Mouse (Mus musculus) cerebellum, postnatal 25 days (tissue): ENCODE results near the gene Bbs9.
"Not testable (repeated sequence)": the region's sequence is repeated elsewhere in the genome, so short reads cannot be mapped to it uniquely, and the experiment has no call there.

ENCODE experiments used
- DNase-seq, 2 experiments: peaks; one replicate each; pipeline ENCODE4 v3.0.0; 2021; ENCODE audit warnings: mixed read lengths in 2 of 2

Gene Bbs9

GRCm38 (mm10) chr9:22811931-22812330, 336.4 kb downstream of the Bbs9 start:
- no peak for DNase-seq

- DNase-seq: no peak
Observed at GRCm38 (mm10) chr9:22814407-22815092, 339.0 kb downstream of the Bbs9 start.

- no peak for DNase-seq
Observed at GRCm38 (mm10) chr9:22815093-22815458, 339.6 kb downstream of the Bbs9 start.

DNA sequence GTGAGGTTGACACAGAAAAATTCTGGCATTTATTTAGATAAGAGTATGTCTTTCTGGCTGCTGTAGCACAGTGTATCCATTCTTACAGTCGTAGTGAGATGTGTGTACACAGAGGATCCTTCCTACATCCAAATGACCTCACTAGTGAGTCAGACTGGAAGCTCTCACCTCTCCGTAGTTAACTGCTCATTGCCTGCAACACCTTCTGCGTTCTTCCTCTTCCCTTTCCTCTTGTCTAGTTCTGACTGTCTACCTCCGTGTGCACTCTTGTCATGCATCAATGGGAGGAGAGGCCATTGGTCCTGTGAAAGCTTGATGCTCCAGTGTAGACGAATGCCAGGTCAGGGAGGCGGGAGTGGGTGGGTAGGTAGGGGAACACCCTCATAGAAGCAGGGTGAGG, 344.0 kb downstream of the Bbs9 start:
- DNase-seq: no peak

DNA sequence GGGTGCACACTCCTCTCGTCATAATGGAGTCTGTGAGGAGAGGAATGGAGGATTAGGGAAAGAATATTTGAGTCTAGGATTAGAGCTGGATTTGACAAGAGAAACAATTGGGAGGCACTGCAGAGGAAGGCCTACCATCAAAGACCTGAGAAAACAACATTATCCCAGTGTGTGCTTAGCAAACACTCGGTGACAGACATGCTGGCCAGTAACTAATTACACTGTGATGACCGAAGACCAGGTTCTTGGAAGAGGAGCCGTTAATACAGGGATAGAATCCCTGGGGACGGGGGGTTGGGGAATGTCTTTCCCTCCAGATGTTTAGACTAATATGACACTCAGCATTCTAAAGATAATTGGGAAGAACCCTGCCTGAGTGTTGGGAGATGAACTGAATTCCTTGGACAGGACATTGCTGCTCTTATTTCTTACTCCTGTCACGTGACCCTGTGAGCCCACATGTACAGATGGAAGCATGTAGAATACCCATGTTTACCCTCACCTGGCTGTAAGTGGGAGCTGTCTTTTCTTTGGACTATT, 345.2 kb downstream of the Bbs9 start:
- no peak for DNase-seq

DNA sequence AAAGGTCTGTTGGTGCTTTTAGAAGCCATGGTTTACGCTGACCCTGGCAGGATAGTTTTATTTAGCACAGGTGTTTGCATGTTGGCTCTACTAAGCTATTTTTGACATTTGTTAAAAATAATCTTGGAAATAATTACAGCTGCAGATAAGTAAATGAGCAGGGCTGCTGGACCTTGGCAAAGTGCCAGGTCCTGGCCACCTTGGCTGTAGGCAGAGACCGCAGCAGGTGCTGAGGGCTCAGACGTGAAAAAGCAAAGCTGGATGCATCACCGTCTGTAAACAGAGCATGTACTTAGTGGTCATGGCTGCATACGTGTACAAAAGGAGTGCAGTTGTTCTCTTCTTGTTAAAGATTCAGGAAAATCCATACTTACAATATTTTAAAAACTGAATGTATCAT, 347.3 kb downstream of the Bbs9 start:
- DNase-seq: peak in 1 of 2 experiments; percentile 48

- no peak for DNase-seq
Observed at GRCm38 (mm10) chr9:22823856-22824255, 348.3 kb downstream of the Bbs9 start.

DNA sequence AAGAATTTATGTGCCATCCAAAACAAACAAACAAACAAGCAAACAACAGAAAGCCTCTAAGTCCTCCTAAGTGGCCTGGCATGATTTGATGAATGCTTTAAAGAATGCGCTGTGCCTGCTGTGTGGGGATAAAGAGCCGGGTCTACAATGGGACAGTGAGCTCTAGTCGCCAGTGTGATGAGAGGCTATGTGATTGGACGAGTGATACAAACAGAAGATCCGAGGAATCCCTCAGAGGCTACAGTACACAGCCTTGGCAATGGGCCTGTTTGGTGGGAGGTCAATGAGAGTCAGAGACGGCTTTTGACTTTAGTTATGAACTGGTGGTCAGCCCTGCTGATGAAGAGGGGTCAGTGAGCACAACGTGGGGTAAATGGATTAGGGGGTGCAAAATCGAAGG, 349.4 kb downstream of the Bbs9 start:
- DNase-seq: no peak

- DNase-seq: no peak
Observed at GRCm38 (mm10) chr9:22826571-22826990, 351.1 kb downstream of the Bbs9 start.

GRCm38 (mm10) chr9:22827176-22827770, 351.8 kb downstream of the Bbs9 start:
- DNase-seq: peak; percentile 26 to 69

DNA sequence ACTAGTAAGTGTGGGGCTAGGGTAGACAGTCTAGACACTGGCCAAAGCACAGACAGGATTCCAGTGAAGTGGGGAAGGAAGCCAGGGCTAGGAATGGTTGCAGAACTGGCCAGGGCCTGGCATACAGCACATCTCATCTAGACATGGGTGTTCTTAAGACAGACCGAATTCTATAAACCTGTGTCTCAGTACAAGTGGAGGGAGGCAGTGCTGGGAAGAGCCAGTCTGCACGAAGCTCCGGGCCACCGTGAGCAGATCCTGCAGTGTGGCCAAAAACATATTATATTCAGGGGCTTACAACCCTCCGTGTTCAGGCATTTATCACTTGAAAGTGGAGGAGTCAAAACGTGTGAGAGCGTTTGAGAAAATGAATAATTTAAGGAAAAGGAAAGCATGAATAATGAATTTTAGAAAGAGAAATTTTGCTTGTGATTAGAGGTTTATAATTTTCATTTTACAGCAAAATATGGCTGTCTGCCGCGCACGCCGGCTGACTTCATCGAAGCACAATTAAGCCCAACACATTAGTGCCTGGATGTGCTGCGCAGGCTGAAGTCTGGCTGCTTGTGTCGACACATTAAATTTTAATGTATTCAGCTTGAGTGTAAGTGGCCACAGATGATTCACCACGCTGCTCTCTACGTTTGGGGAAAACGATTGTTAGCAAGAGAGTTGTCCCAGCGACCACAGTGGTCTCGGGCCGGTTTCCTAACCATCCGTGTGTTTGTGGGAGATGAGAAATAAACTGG, 353.9 kb downstream of the Bbs9 start:
- no peak for DNase-seq

GRCm38 (mm10) chr9:22834994-22835512, 359.5 kb downstream of the Bbs9 start:
- DNase-seq: no peak

DNA sequence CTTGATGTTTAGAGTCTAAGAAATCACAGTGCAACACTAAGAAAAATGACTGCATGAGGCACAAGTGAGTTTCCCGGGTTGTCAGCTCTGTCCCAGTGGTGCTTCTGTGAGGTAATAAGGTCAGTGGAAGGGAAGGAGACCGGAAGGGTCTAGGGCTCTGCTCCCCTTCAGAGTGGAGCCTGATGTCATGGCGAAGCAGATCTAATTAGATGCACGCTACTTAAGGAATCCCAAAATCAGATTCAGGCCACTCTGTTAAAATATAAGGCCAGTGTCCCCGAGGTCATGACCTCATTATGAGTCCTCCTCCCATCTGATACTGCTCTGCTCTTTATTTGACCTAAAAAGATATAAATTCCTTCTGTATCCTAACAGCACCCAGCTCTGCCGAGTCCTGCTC, 361.5 kb downstream of the Bbs9 start:
- DNase-seq: no peak

DNA sequence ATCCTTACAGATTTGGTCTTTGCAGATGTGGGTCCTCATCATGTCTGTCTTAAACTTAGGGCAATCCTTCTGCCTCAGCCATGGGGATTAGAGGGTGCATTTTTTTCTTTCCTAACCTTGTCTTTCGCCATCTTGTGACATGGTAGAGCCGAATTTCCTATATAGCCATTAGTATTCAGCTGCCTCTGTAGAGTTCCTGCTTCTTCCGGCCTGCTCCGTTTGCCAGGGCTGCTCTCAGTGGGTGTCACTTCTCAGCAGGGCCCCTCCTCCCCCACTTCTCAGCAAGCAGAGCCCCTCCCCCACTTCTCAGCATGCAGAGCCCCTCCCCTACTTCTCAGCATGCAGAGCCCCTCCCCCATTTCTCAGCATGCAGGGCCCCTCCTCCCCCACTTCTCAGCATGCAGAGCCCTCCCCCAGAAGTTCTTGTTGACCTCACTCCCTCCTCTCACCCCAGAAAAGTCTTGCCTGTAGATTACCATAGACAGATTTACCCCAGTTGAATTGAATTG, 362.2 kb downstream of the Bbs9 start:
- no peak for DNase-seq

DNA sequence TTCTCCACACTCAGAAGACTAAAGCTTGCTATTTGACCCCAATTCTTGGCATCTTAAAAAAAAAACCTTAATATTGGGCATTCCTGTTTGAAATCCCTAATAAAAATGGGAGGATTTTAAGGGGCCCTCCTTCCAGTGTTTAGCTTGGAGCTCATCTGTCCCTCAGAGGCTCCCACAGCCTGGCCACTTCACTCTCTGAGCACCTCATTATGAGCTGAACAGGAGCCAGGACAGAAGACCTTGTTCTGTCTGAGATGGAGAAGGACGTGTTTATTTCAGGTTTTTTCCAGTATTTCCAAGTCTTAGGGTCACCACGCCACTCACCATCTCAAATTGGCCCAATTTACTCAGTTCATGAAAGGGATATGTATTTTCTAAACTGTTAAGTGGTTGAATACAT, 370.5 kb downstream of the Bbs9 start:
- DNase-seq: no peak

DNA sequence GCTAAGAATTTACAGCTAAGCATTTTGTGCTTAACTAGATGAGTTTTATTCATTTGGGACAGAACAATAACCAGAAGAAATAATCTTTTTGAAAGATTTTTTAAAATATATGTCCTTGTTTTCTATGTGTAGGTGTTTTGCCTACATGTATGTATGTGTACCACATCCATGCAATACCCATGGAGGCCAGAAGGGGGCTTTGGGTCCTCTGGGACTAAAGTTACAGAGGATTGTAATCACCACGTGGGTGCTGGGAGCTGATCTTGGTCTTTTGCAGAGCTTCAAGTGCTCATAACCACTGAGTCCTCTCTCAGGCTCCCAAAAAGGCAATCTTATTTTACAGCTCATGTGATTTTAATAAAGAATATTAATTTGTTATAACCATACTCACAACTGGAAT, 371.3 kb downstream of the Bbs9 start:
- DNase-seq: no peak

DNA sequence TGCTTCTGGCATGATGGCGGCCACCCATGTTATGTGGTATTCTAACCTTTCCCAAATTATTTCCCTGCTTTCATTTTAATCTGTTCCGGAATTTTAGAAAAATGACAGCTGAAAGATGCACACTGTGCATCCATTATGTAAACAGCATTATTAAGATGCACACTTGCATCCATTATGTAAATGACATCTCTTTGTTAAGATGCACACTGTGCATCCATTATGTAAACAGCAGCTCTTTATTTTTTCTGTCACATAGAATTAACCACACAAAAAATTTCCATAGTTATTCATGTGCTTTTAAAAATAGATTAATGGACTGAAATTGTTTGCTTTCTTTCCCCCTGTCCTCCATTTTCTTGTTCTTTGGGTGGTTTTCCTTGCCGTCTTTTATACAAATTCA, 373.3 kb downstream of the Bbs9 start:
- no peak for DNase-seq

GRCm38 (mm10) chr9:22849212-22849611, 373.7 kb downstream of the Bbs9 start:
- DNase-seq: no peak

DNA sequence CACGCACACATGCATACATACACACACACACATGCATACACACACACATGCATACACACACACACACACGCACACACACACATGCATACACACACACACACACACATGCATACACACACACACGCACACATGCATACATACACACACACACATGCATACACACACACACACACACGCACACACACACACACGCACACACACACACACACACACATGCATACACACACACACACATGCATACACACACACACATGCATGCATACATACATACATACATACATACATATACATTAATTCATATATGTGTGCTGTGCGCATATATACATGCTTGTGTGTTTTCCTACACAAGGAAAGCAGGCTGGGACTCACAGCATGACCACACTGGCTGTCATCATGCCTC, 393.6 kb downstream of the Bbs9 start:
- not testable (repeated sequence) for DNase-seq

- no peak for DNase-seq
Observed at GRCm38 (mm10) chr9:22870661-22871060, 395.1 kb downstream of the Bbs9 start.

GRCm38 (mm10) chr9:22875231-22875630, 399.7 kb downstream of the Bbs9 start:
- peak; percentile 68 to 69 for DNase-seq

GRCm38 (mm10) chr9:22879266-22879665, 403.8 kb downstream of the Bbs9 start:
- DNase-seq: no peak

GRCm38 (mm10) chr9:22886351-22886750, 410.8 kb downstream of the Bbs9 start:
- no peak for DNase-seq
